Mouse (Mus musculus) liver, embryonic 13.5 days (tissue): Measurements from ENCODE around the gene Rabl6. TPM values are rescaled to one million over a fixed set of nuclear protein-coding genes. Genes with fewer than 3 reads are reported as not detected.

Source experiments
- ATAC-seq: fragments of 200-750 bp; cut with Nextera tagmentation; 2 replicates; pipeline ENCODE4 v1.8.0; 2017; ENCODE audit warnings: low read depth, mild to moderate bottlenecking, moderate number of reproducible peaks, moderate library complexity
- DNase-seq: peaks from one replicate; pipeline ENCODE4 v3.0.0; 2022
- H3K27ac ChIP-seq: fragments of 300-500 bp; sonication (generic); 2 replicates; pipeline ENCODE4 v1.5.1; 2015; ENCODE audit warnings: moderate library complexity, mild to moderate bottlenecking, inconsistent platforms
- H3K27me3 ChIP-seq: fragments of 300-500 bp; sonication (generic); 2 replicates; pipeline ENCODE4 v1.6.1; 2015; ENCODE audit warnings: mild to moderate bottlenecking, inconsistent platforms
- H3K36me3 ChIP-seq: fragments of 300-500 bp; sonication (generic); 2 replicates; pipeline ENCODE4 v1.6.1; 2015; ENCODE audit warnings: mild to moderate bottlenecking, inconsistent platforms
- H3K4me1 ChIP-seq: fragments of 300-500 bp; sonication (generic); replicated peaks from 2 replicates; pipeline ENCODE4 v1.6.1; 2015; ENCODE audit warnings: inconsistent platforms
- H3K4me2 ChIP-seq: fragments of 300-500 bp; sonication (generic); 2 replicates; pipeline ENCODE4 v1.6.1; 2015; ENCODE audit warnings: inconsistent platforms, mild to moderate bottlenecking, moderate library complexity
- H3K4me3 ChIP-seq: fragments of 300-500 bp; sonication (generic); replicated peaks from 2 replicates; pipeline ENCODE4 v1.5.1; 2015; ENCODE audit warnings: mild to moderate bottlenecking, inconsistent platforms
- H3K9ac ChIP-seq: fragments of 300-500 bp; sonication (generic); 2 replicates; pipeline ENCODE4 v1.6.1; 2015; ENCODE audit warnings: mild to moderate bottlenecking, inconsistent platforms
- H3K9me3 ChIP-seq: fragments of 300-500 bp; sonication (generic); replicated peaks from 2 replicates; pipeline ENCODE4 v1.6.1; 2016; ENCODE audit warnings: inconsistent platforms
- WGBS: fragments of 180-500 bp; shearing (Covaris S2); methylation state at CpG from one replicate; pipeline ENCODE4 v1.1.7; 2015; ENCODE audit not compliant: insufficient replicate concordance; 5-methylcytosine and 5-hydroxymethylcytosine counted together
- polyA plus RNA-seq: library from polyadenylated mRNA; unstranded; fragments of >200 nt; fragmentation: Nextera tagmentation; extraction: Ambion mirVana; gene quantifications from 2 replicates; pipeline ENCODE4 v1.2.1, GENCODE M21; 2015

Gene Rabl6
- polyA plus RNA-seq, 1 experiment from 2014 or later, result 29.8 TPM

- no peak for ATAC-seq
- WGBS, result 46% methylated on average over 2 of the region's 2 CpGs
- Histone ChIP-seq H3K4me1 (peaks cover 57% of the 10 kb centered on the region), H3K27me3 (peaks cover 28% of the 10 kb centered on the region), H3K9me3 (no peaks in the 10 kb centered on the region), H3K27ac (no peak overlapping the region), H3K9ac (peak overlapping the region; percentile 74), H3K4me2 (peak overlapping the region; percentile 87), H3K4me3 (0 out of 2 replicates have a peak overlapping the region, but pooled peaks have one; percentile 12), H3K36me3 (peaks cover 7% of the 10 kb centered on the region)
- DNase-seq, result no peak
These were observed 35.3 kb downstream of the Rabl6 start for GRCm38 (mm10) chr2:25573068-25573467.

DNA sequence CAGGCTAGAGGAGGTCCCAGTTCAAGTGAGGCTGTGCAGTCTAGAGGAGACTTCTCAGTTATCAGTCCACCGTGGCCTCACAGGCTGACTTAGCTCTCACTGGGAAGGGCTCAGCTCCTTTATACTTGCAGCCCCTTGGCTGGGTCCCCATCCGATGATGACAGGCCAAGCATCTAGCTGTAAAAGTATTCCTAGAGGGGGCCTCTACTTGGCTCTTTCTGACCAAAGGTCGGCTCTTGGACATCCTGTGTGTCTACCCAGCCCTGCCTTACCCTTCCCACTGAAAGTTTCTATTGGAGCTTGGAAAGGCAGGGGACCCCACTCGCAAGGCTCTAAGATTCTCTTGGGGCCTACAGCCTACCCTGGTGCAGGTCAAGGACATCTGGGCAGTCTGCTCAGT lies 37.1 kb downstream of the Rabl6 start:
- Histone ChIP-seq H3K9ac (no peak overlapping the region), H3K27me3 (peaks cover 10% of the 10 kb centered on the region), H3K4me3 (no peak overlapping the region), H3K27ac (no peak overlapping the region), H3K9me3 (no peaks in the 10 kb centered on the region), H3K4me1 (peaks cover 47% of the 10 kb centered on the region), H3K4me2 (no peak overlapping the region), H3K36me3 (peaks cover 14% of the 10 kb centered on the region)
- 67% methylated on average over 4 of the region's 4 CpGs for WGBS
- DNase-seq (no peak), ATAC-seq (no peak)

DNA sequence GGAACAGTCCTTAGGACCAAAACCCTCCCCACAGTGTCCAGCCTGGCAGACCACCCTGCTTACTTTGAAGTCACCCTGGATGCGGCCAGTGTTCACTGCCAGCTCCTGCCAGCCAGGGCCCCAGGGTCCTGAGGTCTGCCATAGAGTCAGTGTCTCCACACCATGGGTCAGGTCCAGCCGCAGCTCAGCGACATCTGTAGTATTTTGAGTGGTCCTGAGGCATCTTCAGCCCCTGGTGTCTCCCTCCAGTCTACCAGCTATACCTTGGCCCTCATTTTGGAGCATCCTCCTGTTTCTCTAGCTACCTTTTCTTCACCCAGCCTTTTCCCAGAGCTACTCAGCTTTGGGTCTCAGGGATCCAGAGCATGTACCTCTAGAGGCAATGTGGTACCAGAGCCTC lies 39.0 kb downstream of the Rabl6 start:
- H3K9me3 ChIP-seq, result no peaks in the 10 kb centered on the region
- ATAC-seq, result no peak
- DNase-seq, result no peak
- peaks cover 35% of the 10 kb centered on the region for H3K4me1 ChIP-seq
- no peak overlapping the region for H3K27ac ChIP-seq
- H3K4me2 ChIP-seq, result no peak overlapping the region
- no peak overlapping the region for H3K9ac ChIP-seq
- no peak overlapping the region for H3K4me3 ChIP-seq
- WGBS, result 73% methylated on average over 3 of the region's 3 CpGs
- no peaks in the 10 kb centered on the region for H3K27me3 ChIP-seq
- H3K36me3 ChIP-seq, result peaks cover 28% of the 10 kb centered on the region

DNA sequence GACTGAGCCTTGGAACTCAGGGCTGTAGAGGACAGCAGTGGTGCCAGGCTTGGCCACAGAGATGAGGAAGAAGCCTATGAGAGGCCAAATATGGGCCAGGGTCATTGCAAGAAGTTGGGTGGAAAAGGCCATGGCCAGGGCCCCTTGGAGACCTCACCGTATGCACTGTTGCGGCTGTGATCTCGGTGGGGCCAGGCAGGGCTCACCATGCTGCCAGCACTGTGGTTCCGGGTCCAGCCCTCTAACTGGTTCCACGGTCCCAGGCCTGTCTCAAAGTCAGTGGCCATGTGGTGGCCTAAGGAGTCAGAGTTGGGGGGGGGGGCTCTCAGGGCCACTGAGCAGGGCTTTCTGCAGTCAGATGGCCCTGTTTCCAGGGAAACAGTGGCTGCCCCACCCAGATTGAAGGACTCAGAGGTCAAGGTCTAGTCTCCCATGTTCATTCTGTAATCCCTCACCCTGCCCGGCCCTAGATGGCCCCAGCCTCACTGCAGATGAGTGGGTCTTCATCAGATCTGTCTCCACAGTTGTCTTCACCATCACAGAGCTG lies 39.8 kb downstream of the Rabl6 start:
- Histone ChIP-seq H3K4me3 (no peak overlapping the region), H3K36me3 (peaks cover 36% of the 10 kb centered on the region), H3K4me1 (peaks cover 27% of the 10 kb centered on the region), H3K27ac (no peak overlapping the region), H3K9me3 (no peaks in the 10 kb centered on the region), H3K4me2 (no peak overlapping the region), H3K27me3 (no peaks in the 10 kb centered on the region), H3K9ac (no peak overlapping the region)
- no peak for DNase-seq
- ATAC-seq, result no peak
- WGBS, result 80% methylated on average over 6 of the region's 6 CpGs

DNA sequence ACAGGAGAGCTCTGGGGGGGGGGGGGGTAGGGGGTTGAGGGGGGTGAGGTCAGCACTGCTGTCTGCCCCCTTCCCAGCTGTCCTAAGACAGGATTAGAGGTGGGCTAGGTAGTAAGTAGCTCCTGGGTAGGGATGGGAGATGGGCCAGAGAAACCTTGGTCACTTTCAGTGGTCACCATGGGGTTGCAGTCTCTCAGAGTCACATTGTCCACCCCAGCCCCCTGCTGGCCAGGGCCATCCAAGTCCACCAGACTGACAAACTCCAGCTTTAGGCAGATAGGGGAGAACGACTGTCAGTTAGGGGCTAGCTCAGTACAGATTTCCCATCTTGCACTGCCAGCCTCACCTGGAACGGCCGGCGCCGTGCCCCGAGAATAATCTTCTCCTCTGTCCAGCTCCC lies 41.8 kb downstream of the Rabl6 start:
- peaks cover 56% of the 10 kb centered on the region for H3K36me3 ChIP-seq
- no peak overlapping the region for H3K4me3 ChIP-seq

DNA sequence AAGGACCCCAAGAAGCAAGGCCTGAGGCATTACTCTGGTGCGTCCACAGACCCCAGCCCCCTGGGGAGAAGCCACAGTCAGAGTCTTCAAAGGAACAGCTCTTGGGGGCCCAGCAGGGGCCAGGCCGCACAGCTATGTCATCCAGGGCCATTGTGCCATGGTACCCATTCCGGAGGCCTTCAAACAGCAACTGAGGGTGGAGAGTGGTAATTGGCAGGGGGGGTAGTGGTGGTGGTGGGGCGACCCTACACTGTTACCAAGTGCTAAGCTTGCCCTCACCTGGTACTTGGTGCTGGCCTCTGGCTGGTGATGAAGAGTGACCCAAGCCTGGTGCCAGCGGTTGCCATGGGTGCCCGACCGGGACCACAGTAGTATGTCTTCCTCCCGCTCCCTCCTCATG lies 42.6 kb downstream of the Rabl6 start:
- no peak for ATAC-seq
- no peak overlapping the region for H3K9ac ChIP-seq
- 84% methylated on average over 8 of the region's 8 CpGs for WGBS
- H3K4me2 ChIP-seq, result no peak overlapping the region
- DNase-seq, result no peak
- H3K4me1 ChIP-seq, result peaks cover 13% of the 10 kb centered on the region
- H3K27me3 ChIP-seq, result no peaks in the 10 kb centered on the region
- H3K9me3 ChIP-seq, result no peaks in the 10 kb centered on the region
- no peak overlapping the region for H3K27ac ChIP-seq
- H3K4me3 ChIP-seq, result no peak overlapping the region
- H3K36me3 ChIP-seq, result peaks cover 64% of the 10 kb centered on the region

More for the DNA sequence above, 41.8 kb downstream of the Rabl6 start:
- H3K4me2 ChIP-seq, result no peak overlapping the region
- WGBS, result 82% methylated on average over 6 of the region's 6 CpGs
- H3K9me3 ChIP-seq, result no peaks in the 10 kb centered on the region
- peaks cover 21% of the 10 kb centered on the region for H3K4me1 ChIP-seq
- no peak overlapping the region for H3K27ac ChIP-seq
- DNase-seq (no peak), ATAC-seq (no peak)
- no peaks in the 10 kb centered on the region for H3K27me3 ChIP-seq
- no peak overlapping the region for H3K9ac ChIP-seq

DNA sequence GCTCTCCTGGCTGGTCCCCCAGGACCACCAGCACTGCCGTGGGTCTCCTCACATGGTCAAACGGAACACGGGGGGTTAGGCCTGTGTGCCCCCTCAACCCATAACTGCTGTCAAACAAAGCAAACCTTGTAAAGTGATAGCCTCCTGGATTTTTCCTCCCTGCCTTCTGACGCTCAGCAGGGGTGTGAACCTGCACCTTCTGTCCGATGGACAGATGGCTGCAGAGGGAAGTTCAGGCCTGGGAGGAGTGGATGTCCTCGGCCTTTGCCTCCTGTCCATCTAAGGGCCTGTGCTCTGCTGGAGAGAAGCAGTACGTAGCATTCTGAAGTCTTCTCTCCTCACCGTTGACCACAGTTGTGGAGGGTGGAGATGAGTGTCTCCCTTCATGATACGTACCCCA lies 46.4 kb downstream of the Rabl6 start:
- H3K9me3 ChIP-seq, result no peaks in the 10 kb centered on the region
- H3K27ac ChIP-seq, result no peak overlapping the region
- H3K4me2 ChIP-seq, result no peak overlapping the region
- ATAC-seq, result no peak
- H3K36me3 ChIP-seq, result peaks cover 66% of the 10 kb centered on the region
- no peak overlapping the region for H3K9ac ChIP-seq
- no peak overlapping the region for H3K4me3 ChIP-seq
- H3K4me1 ChIP-seq, result peaks cover 26% of the 10 kb centered on the region
- no peaks in the 10 kb centered on the region for H3K27me3 ChIP-seq
- WGBS, result 81% methylated on average over 9 of the region's 9 CpGs
- DNase-seq, result no peak

- 94% methylated on average over 8 of the region's 8 CpGs for WGBS
- Histone ChIP-seq H3K36me3 (peaks cover 62% of the 10 kb centered on the region), H3K9ac (no peak overlapping the region), H3K4me1 (peaks cover 35% of the 10 kb centered on the region), H3K27me3 (no peaks in the 10 kb centered on the region), H3K4me3 (no peak overlapping the region), H3K4me2 (no peak overlapping the region), H3K9me3 (no peaks in the 10 kb centered on the region), H3K27ac (no peak overlapping the region)
- ATAC-seq (no peak), DNase-seq (no peak)
These were observed 47.8 kb downstream of the Rabl6 start for GRCm38 (mm10) chr2:25560551-25560950.

DNA sequence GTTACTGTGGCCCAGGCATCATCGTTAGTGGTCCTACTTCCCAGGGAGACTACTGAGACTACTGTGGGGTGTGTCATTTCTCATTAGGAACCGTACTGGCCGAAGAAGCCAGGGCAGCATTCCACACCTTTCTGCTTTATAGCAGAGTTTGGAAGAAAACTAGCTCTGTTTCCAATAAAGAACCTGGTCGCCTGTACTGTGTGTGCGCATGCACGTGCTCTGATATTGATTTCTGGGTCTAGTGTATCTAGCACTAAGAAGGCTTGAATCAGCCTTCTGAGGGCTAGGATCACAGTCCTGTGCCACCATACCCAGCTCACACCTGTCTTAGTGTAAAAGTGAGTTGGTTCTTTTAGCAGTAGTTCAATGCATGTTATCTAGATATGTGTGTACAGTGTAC lies 49.5 kb downstream of the Rabl6 start:
- peak overlapping the region; percentile 95 for H3K4me3 ChIP-seq
- DNase-seq (no peak), ATAC-seq (no peak)
- H3K36me3 ChIP-seq, result peaks cover 47% of the 10 kb centered on the region
- peaks cover 35% of the 10 kb centered on the region for H3K4me1 ChIP-seq
- H3K27me3 ChIP-seq, result no peaks in the 10 kb centered on the region
- WGBS, result 64% methylated on average over 6 of the region's 6 CpGs
- H3K9ac ChIP-seq, result peak overlapping the region; percentile 96
- no peaks in the 10 kb centered on the region for H3K9me3 ChIP-seq
- peak overlapping the region; percentile 97 for H3K4me2 ChIP-seq
- H3K27ac ChIP-seq, result peak overlapping the region; percentile 85

GRCm38 (mm10) chr2:25557964-25558360 lies 50.4 kb downstream of the Rabl6 start:
- peak overlapping the region; percentile 95 for H3K4me3 ChIP-seq
- no peaks in the 10 kb centered on the region for H3K9me3 ChIP-seq
- H3K9ac ChIP-seq, result peak overlapping the region; percentile 96
- H3K4me2 ChIP-seq, result peak overlapping the region; percentile 97
- H3K4me1 ChIP-seq, result peaks cover 35% of the 10 kb centered on the region
- ATAC-seq (peak; percentile 66), DNase-seq (no peak)
- under 1% methylated on average over 24 of the region's 24 CpGs for WGBS
- H3K36me3 ChIP-seq, result peaks cover 38% of the 10 kb centered on the region
- H3K27ac ChIP-seq, result peak overlapping the region; percentile 85
- H3K27me3 ChIP-seq, result no peaks in the 10 kb centered on the region

DNA sequence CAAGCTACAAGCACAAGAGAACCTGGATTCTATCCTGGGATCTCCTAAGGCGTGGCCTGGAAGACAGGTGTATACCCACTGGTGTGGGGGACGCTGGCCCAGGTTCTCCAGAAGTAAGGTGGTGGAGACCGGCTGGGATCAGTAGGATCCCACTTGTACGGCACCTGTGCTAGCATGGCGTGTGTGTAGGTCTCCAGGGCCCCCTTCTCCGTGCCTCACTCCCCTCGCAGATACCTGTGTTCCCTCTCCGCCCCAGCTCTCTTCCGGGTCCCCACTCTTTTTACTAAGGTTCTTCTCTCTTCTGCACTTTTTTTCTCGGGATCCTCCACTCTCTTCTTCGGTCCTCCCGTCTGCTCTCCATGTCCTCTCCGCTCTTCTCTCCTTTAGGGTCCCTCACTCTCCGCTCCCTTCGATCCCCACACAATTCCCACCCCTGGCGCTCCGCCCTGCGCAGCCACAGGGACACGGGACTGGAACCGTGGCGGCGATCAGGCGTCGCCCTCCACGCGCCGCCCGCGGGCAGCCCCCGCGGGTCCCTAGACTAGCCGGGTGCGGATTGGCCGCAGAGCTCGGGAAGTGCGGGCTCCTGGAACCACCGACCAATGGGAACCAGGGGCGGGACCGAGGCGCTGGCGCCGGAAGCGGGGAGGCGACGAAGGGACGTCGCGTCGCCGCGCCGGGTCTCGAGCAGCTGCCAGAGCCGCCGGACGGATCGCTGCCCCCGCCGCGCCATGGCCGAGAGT lies 50.9 kb downstream of the Rabl6 start, which contains the start of gene Edf1:
Gene Edf1, plus strand, starts transcription at position 627 of the 743 bp plus-strand sequence.
- ATAC-seq, result peak; percentile 98
- under 1% methylated on average over 61 of the region's 61 CpGs for WGBS
- peak within 1 kb of the TSS; percentile 96 for H3K9ac ChIP-seq
- H3K27ac ChIP-seq, result peak within 1 kb of the TSS; percentile 85
- H3K9me3 ChIP-seq, result no peaks in the 10 kb centered on the region
- peaks cover 33% of the 10 kb centered on the region for H3K36me3 ChIP-seq
- H3K4me1 ChIP-seq, result peaks cover 34% of the 10 kb centered on the region
- H3K4me3 ChIP-seq, result peak within 1 kb of the TSS; percentile 95
- no peaks in the 10 kb centered on the region for H3K27me3 ChIP-seq
- peak; percentile 91 for DNase-seq
- H3K4me2 ChIP-seq, result peak within 1 kb of the TSS; percentile 97

- Histone ChIP-seq H3K36me3 (peaks cover 22% of the 10 kb centered on the region), H3K4me2 (peak overlapping the region; percentile 97), H3K4me1 (peaks cover 28% of the 10 kb centered on the region), H3K4me3 (peak overlapping the region; percentile 95; the same call in 1 of the 2 replicates), H3K9ac (no peak overlapping the region), H3K9me3 (no peaks in the 10 kb centered on the region), H3K27ac (no peak overlapping the region), H3K27me3 (no peaks in the 10 kb centered on the region)
- DNase-seq, result no peak
- ATAC-seq, result no peak
- 54% methylated on average over 1 of the region's 1 CpGs for WGBS
These were observed 52.0 kb downstream of the Rabl6 start for GRCm38 (mm10) chr2:25556296-25556695.
